Mouse (Mus musculus) adrenal gland, postnatal 4 days (tissue): ENCODE results near the gene Olfr669. TPM values are rescaled to one million over a fixed set of nuclear protein-coding genes. Genes with fewer than 3 reads are reported as not detected.
"Not testable (repeated sequence)": the region's sequence is repeated elsewhere in the genome, so short reads cannot be mapped to it uniquely, and the experiment has no call there.

Experiments used
- DNase-seq, 2 experiments: peaks; one replicate each; pipeline ENCODE4 v3.0.0; 2021 to 2022; ENCODE audit warnings: low spot score in 2 of 2, mixed read lengths in 2 of 2
- long read RNA-seq, 2 experiments: library from polyadenylated mRNA; stranded (forward); transcript quantifications; one replicate each; pipeline ENCODE4 v2.0.0; 2021
- total RNA-seq, 2 experiments: library from RNA; stranded (reverse); gene quantifications; 2 replicates each; pipeline ENCODE4 v1.2.3; 2021

Olfr669 gene
- not detected for total RNA-seq
- long read RNA-seq, experiment 1, result 0 reads
- long read RNA-seq, experiment 2, result 0 reads

DNA sequence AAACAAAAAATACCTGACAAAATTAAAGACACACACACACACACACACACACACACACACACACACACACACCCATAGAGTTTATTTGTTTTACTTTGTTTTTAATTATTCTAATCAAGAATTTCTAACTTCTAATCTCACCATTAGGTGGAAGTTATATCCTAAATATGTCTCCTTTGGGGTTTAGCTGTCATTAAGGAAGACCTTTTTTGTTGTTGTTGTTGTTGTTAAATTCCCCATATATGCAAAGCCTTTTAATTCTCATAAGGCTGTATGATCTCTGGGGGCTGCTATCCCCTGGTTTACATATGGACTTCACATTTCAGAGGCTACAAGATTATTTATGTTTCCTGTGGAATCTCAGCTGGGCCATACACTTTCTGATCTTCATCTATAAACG is at the start of gene Olfr669:
Olfr669 (plus strand) TSS at position 301 of the 400 bp plus-strand sequence.
- no peak for DNase-seq

- DNase-seq, result no peak
These were observed 38.2 kb upstream of the Olfr669 start, which contains the start of gene Olfr666 for GRCm38 (mm10) chr7:104895852-104896251. Gene Olfr666, minus strand, starts transcription at chr7:104895952.

DNA sequence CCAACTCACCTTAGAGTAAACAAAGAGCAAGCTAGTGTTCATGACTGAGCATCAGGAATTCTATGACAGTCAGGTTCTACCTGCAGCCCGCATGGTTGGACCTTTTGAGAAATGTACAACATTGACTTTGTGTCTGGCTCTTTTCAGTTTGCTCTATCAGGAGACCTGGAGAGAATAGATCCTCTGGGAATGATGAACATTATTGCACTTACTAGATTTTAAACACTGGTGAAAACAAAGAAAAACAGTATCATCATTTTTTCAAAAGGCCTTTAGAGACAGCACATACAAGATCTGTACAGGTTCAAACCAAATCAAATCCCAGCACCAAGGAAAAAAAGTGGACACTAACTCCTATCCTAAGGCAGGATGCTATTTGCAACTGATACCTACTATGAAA is 12.7 kb upstream of the Olfr669 start, which contains the start of gene Olfr667:
Olfr667 (minus strand) TSS at position 101 of the 400 bp plus-strand sequence.
- DNase-seq, result no peak

DNA sequence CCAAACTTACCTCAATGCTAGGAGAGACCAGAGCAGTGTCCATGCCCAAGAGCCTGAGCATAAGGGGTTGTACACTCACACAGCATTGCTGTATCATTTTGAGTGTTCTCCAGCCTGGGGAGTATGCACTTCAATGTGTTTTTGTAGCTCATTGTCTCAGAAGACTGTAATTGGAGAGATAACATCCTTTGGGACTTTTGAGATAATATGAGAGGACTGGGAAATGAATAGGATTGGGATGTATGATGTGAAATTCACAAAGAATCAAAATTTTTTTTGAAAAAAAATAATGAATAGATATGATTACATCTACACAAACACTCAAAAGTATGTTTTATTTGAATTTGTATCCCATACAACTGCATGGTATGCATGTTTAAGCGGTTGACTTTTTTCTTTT is 6.1 kb upstream of the Olfr669 start, which contains the start of gene Olfr668:
Olfr668 (minus strand) TSS at position 101 of the 400 bp plus-strand sequence.
- DNase-seq, result no peak

DNA sequence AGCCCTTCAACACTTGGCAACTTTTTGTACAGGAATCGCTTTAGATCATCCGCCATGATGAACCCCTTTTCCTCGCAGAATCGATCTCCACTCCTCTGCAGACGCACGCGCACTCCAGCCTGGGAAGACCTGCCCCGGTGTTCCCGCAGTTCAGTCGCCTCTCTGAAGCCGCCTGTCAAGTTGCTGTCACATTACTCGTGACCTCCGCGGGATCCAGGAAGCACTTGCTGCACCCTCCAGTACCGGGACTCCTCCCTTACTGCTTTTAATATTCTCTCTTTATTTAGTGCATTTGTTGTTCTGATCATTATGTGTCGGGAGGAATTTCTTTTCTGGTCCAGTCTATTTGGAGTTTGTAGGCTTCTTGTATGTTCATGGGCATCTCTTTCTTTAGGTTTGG is 16.2 kb downstream of the Olfr669 start:
- DNase-seq, result not testable (repeated sequence)

- DNase-seq, result no peak
These were observed 28.5 kb downstream of the Olfr669 start, which contains the start of gene Olfr670 for GRCm38 (mm10) chr7:104962520-104962919. Gene Olfr670, minus strand, starts transcription at chr7:104962620.

GRCm38 (mm10) chr7:104972507-104972906 is 38.5 kb downstream of the Olfr669 start:
- DNase-seq, result not testable (repeated sequence)

GRCm38 (mm10) chr7:104979026-104979425 is 45.0 kb downstream of the Olfr669 start, which contains the start of gene Olfr671:
Gene Olfr671, minus strand, starts transcription at chr7:104979126.
- no peak for DNase-seq

Other genes starting within 250 kb of the Olfr669 start
- not detected for gene Olfr661, start 247.7 kb upstream of the Olfr669 start, total RNA-seq
- gene Usp17le, start 156.8 kb upstream of the Olfr669 start, total RNA-seq, result not detected
- gene Usp17lb, start 91.6 kb upstream of the Olfr669 start, total RNA-seq, result under 1 TPM in 1 of 2 experiments, not detected in 1; 0.28 TPM
- gene Usp17la, start 77.2 kb upstream of the Olfr669 start, total RNA-seq, result not detected
- not detected for gene Olfr665, start 56.2 kb upstream of the Olfr669 start, total RNA-seq
- not detected for gene Olfr666, start 38.3 kb upstream of the Olfr669 start, total RNA-seq
- gene Olfr667, start 12.8 kb upstream of the Olfr669 start, total RNA-seq, result not detected
- not detected for gene Olfr668, start 6.2 kb upstream of the Olfr669 start, total RNA-seq
- not detected for gene Olfr670, start 28.4 kb downstream of the Olfr669 start, total RNA-seq
- not detected for gene Olfr671, start 44.9 kb downstream of the Olfr669 start, total RNA-seq
- not detected for gene Olfr672, start 67.8 kb downstream of the Olfr669 start, total RNA-seq
- gene Olfr675, start 94.2 kb downstream of the Olfr669 start, total RNA-seq, result not detected
- gene Olfr676, start 98.5 kb downstream of the Olfr669 start, total RNA-seq, result not detected
- gene Olfr677, start 117.1 kb downstream of the Olfr669 start, total RNA-seq, result not detected
- not detected for gene Olfr678, start 130.2 kb downstream of the Olfr669 start, total RNA-seq
- gene Olfr679, start 147.0 kb downstream of the Olfr669 start, total RNA-seq, result not detected
- not detected for gene Olfr680-ps1, start 158.6 kb downstream of the Olfr669 start, total RNA-seq
- gene Olfr681, start 182.6 kb downstream of the Olfr669 start, total RNA-seq, result not detected
- not detected for gene Olfr683, start 212.8 kb downstream of the Olfr669 start, total RNA-seq
- gene Olfr684, start 229.4 kb downstream of the Olfr669 start, total RNA-seq, result not detected